Mouse (Mus musculus) spleen, adult 2 months (tissue): ENCODE results near the gene Dpy19l1. TPM values are rescaled to one million over a fixed set of nuclear protein-coding genes. Genes with fewer than 3 reads are reported as not detected.

Experiments used
- DNase-seq, 2 experiments: peaks; one replicate each; pipeline versions ENCODE4 v3.0.0 to v3.0.0-alpha.2; 2012 to 2021; ENCODE audit warnings: low spot score in 2 of 2, low read depth in 1 of 2
- H3K27ac ChIP-seq: fragments of 200-500 bp; 2 replicates; pipeline ENCODE4 v1.5.1; 2012; ENCODE audit warnings: low read length, inconsistent platforms; ENCODE audit not compliant: insufficient read depth
- H3K27me3 ChIP-seq: fragments of 200-500 bp; 2 replicates; pipeline ENCODE4 v1.6.1; 2012; ENCODE audit warnings: mild to moderate bottlenecking, moderate library complexity, low read length, inconsistent platforms; ENCODE audit not compliant: control insufficient read depth, insufficient read depth
- H3K36me3 ChIP-seq: fragments of 200-500 bp; 2 replicates; pipeline ENCODE4 v1.6.1; 2012; ENCODE audit warnings: mild to moderate bottlenecking, low read length, inconsistent platforms; ENCODE audit not compliant: control insufficient read depth, insufficient read depth
- H3K4me1 ChIP-seq: fragments of 200-500 bp; 2 replicates; pipeline ENCODE4 v1.6.1; 2011; ENCODE audit warnings: inconsistent platforms; ENCODE audit not compliant: control insufficient read depth, insufficient read depth, insufficient read length
- H3K4me3 ChIP-seq: fragments of 200-500 bp; 2 replicates; pipeline ENCODE4 v1.5.1; 2011; ENCODE audit warnings: mild to moderate bottlenecking, inconsistent platforms; ENCODE audit not compliant: insufficient read depth, insufficient read length; ENCODE audit errors: extremely low read depth
- CTCF ChIP-seq: fragments of 200-500 bp; IDR thresholded peaks from 2 replicates; pipeline ENCODE4 v1.5.1; 2011; ENCODE audit warnings: mild to moderate bottlenecking, inconsistent platforms; ENCODE audit not compliant: insufficient read depth, insufficient read length, insufficient replicate concordance; ENCODE audit errors: extremely low read depth
- POLR2A ChIP-seq: fragments of 200-500 bp; IDR thresholded peaks from 2 replicates; pipeline ENCODE4 v1.6.1; 2011; ENCODE audit warnings: low read depth, low read length, inconsistent platforms
- WGBS: fragments of 180-500 bp; shearing (Covaris S2); methylation state at CpG from one replicate; pipeline ENCODE4 v1.1.7; 2018; 5-methylcytosine and 5-hydroxymethylcytosine counted together
- polyA plus RNA-seq: library from polyadenylated mRNA; depleted of rRNA; stranded (reverse); fragments of >200 nt; gene quantifications from 2 replicates; pipeline ENCODE4 v1.2.3, GENCODE M21; 2012

Dpy19l1 gene
- polyA plus RNA-seq, 1 experiment = 12.1 TPM

GRCm38 (mm10) chr9:24450976-24451375, 52.0 kb downstream of the Dpy19l1 start:
- H3K4me3 ChIP-seq = no peak overlapping the region
- TF ChIP-seq CTCF = no peak
- TF ChIP-seq POLR2A = no peak
- DNase-seq = no peak
- WGBS = 86% methylated on average over 3 of the region's 3 CpGs
- no peaks in the 10 kb centered on the region for H3K4me1 ChIP-seq
- no peaks in the 10 kb centered on the region for H3K27me3 ChIP-seq
- H3K27ac ChIP-seq = no peak overlapping the region
- peaks cover 6% of the 10 kb centered on the region for H3K36me3 ChIP-seq

GRCm38 (mm10) chr9:24450524-24450923, 52.4 kb downstream of the Dpy19l1 start:
- Histone ChIP-seq H3K36me3 (peaks cover 6% of the 10 kb centered on the region), H3K27me3 (no peaks in the 10 kb centered on the region), H3K4me1 (no peaks in the 10 kb centered on the region), H3K27ac (no peak overlapping the region), H3K4me3 (no peak overlapping the region)
- TF ChIP-seq CTCF (no peak), POLR2A (no peak)
- 88% methylated on average over 7 of the region's 7 CpGs for WGBS
- DNase-seq = no peak

GRCm38 (mm10) chr9:24434901-24435300, 68.0 kb downstream of the Dpy19l1 start:
- H3K36me3 ChIP-seq = peaks cover 1% of the 10 kb centered on the region
- WGBS = 65% methylated on average over 2 of the region's 2 CpGs

GRCm38 (mm10) chr9:24429721-24430120, 73.2 kb downstream of the Dpy19l1 start:
- no peak for TF ChIP-seq CTCF
- TF ChIP-seq POLR2A = no peak
- H3K4me3 ChIP-seq = no peak overlapping the region

More at GRCm38 (mm10) chr9:24434901-24435300, 68.0 kb downstream of the Dpy19l1 start:
- Histone ChIP-seq H3K27me3 (no peaks in the 10 kb centered on the region), H3K4me3 (no peak overlapping the region), H3K27ac (no peak overlapping the region), H3K4me1 (no peaks in the 10 kb centered on the region)
- TF ChIP-seq CTCF (no peak), POLR2A (no peak)
- no peak for DNase-seq

GRCm38 (mm10) chr9:24425679-24426078, 77.3 kb downstream of the Dpy19l1 start:
- WGBS = 86% methylated on average over 1 of the region's 1 CpGs
- no peak overlapping the region for H3K4me3 ChIP-seq
- DNase-seq = no peak
- no peaks in the 10 kb centered on the region for H3K4me1 ChIP-seq
- no peak for TF ChIP-seq CTCF
- no peak for TF ChIP-seq POLR2A
- no peaks in the 10 kb centered on the region for H3K27me3 ChIP-seq
- no peak overlapping the region for H3K27ac ChIP-seq
- H3K36me3 ChIP-seq = no peaks in the 10 kb centered on the region

More at GRCm38 (mm10) chr9:24429721-24430120, 73.2 kb downstream of the Dpy19l1 start:
- no peaks in the 10 kb centered on the region for H3K4me1 ChIP-seq
- peaks cover 1% of the 10 kb centered on the region for H3K36me3 ChIP-seq
- no peak overlapping the region for H3K27ac ChIP-seq
- DNase-seq = no peak
- no peaks in the 10 kb centered on the region for H3K27me3 ChIP-seq

- TF ChIP-seq POLR2A = no peak
- TF ChIP-seq CTCF = no peak
- DNase-seq = no peak
- WGBS = 96% methylated on average over 8 of the region's 8 CpGs
- Histone ChIP-seq H3K4me3 (no peak overlapping the region), H3K4me1 (no peaks in the 10 kb centered on the region), H3K36me3 (peaks cover 6% of the 10 kb centered on the region), H3K27me3 (no peaks in the 10 kb centered on the region), H3K27ac (no peak overlapping the region)
Measured at GRCm38 (mm10) chr9:24423241-24423640, 79.7 kb downstream of the Dpy19l1 start.

GRCm38 (mm10) chr9:24421888-24422287, 81.1 kb downstream of the Dpy19l1 start:
- no peaks in the 10 kb centered on the region for H3K27me3 ChIP-seq
- no peak overlapping the region for H3K27ac ChIP-seq
- no peak for DNase-seq
- 70% methylated on average over 1 of the region's 1 CpGs for WGBS
- peaks cover 6% of the 10 kb centered on the region for H3K36me3 ChIP-seq
- H3K4me1 ChIP-seq = no peaks in the 10 kb centered on the region
- H3K4me3 ChIP-seq = no peak overlapping the region
- TF ChIP-seq CTCF (no peak), POLR2A (no peak)
